Mouse (Mus musculus) ES-E14 (cell line): ENCODE results near the gene Klf5.

Experiments
- CHD2 ChIP-seq: IDR thresholded peaks from 2 replicates; pipeline ENCODE4 v1.6.1; 2014; ENCODE audit warnings: mild to moderate bottlenecking, low read depth, low read length, inconsistent platforms
- HCFC1 ChIP-seq: IDR thresholded peaks from 2 replicates; pipeline ENCODE4 v1.6.1; 2012; ENCODE audit warnings: low read length, inconsistent platforms, borderline replicate concordance; ENCODE audit not compliant: insufficient read depth
- MAFK ChIP-seq: IDR thresholded peaks from 2 replicates; pipeline ENCODE4 v1.6.1; 2014; ENCODE audit warnings: mild to moderate bottlenecking, low read depth, low read length, inconsistent platforms; ENCODE audit not compliant: insufficient read depth
- ZC3H11A ChIP-seq: IDR thresholded peaks from 2 replicates; pipeline ENCODE4 v1.6.1; 2012; ENCODE audit warnings: low read depth, mild to moderate bottlenecking, inconsistent platforms, low read length, borderline replicate concordance
- ZNF384 ChIP-seq: IDR thresholded peaks from 2 replicates; pipeline ENCODE4 v1.6.1; 2012; ENCODE audit warnings: low read depth, low read length, inconsistent platforms

- peak; percentile 53; the same call in 1 of the 2 replicates for TF ChIP-seq MAFK
- TF ChIP-seq ZNF384 = no peak
- no peak for TF ChIP-seq CHD2
- no peak for TF ChIP-seq ZC3H11A
- TF ChIP-seq HCFC1 = no peak
Measured at GRCm38 (mm10) chr14:99265791-99266190, 32.7 kb upstream of the Klf5 start.
